Mouse (Mus musculus): ENCODE data around the gene Gm11939. TPM values are rescaled to one million over a fixed set of nuclear protein-coding genes. Genes with fewer than 3 reads are reported as not detected.
"Not testable (repeated sequence)": the region's sequence is repeated elsewhere in the genome, so short reads cannot be mapped to it uniquely, and the experiment has no call there.

Gene Gm11939
- not detected in 2 replicates for polyA plus RNA-seq (2015; fragmentation: Nextera tagmentation; extraction: Ambion mirVana)

GRCm38 (mm10) chr11:99559366-99559765 is at the start of gene Gm11939:
Gene Gm11939 (minus strand): TSS chr11:99559466.
- 91% methylated on average over 9 of the region's 9 CpGs for WGBS
- Histone ChIP-seq H3K36me3 (ENCODE audit: poor library complexity, severe bottlenecking) (no peaks in the 10 kb centered on the region), H3K4me3 (no peak within 1 kb of the TSS), H3K27ac (no peak within 1 kb of the TSS), H3K9ac (no peak within 1 kb of the TSS), H3K27me3 (no peaks in the 10 kb centered on the region), H3K4me1 (no peaks in the 10 kb centered on the region), H3K9me3 (replicated peaks) (no peaks in the 10 kb centered on the region), H3K4me2 (no peak within 1 kb of the TSS)
- ATAC-seq: no peak

- H3K27ac ChIP-seq; H3K9ac ChIP-seq; H3K36me3 ChIP-seq (ENCODE audit: poor library complexity, severe bottlenecking); H3K4me3 ChIP-seq; H3K4me2 ChIP-seq; H3K4me1 ChIP-seq; H3K27me3 ChIP-seq; H3K9me3 ChIP-seq (replicated peaks); ATAC-seq: not testable (repeated sequence)
- WGBS: 71% methylated on average over 1 of the region's 1 CpGs
These were observed 43.9 kb upstream of the Gm11939 start, which contains the start of gene Gm11938 for GRCm38 (mm10) chr11:99603208-99603607. Gene Gm11938 (minus strand): TSS chr11:99603308.

DNA sequence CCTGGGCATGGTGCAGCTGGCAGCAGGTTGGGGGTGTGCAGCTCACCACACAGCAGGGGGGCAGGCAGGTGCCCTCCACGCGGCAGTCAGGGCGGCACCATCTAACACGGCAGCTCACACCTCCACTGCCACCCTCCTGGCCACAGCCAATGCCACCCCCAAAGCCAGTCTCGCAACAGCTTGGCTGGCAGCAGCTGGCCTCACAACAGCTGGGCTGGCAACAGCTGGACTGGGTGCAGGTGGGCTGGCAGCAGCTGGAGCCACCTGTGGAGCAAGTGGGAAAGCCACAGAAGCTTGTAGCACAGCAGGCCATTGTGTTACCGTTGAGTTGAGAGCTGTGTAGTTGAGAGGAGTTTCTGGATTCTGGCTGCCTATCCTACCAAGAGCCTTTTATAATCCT is 38.5 kb upstream of the Gm11939 start, which contains the start of gene Krtap9-3:
Krtap9-3 (minus strand) TSS at position 364 of the 400 bp plus-strand sequence.
- H3K4me2 ChIP-seq; H3K4me1 ChIP-seq; H3K27me3 ChIP-seq; ATAC-seq; H3K36me3 ChIP-seq (ENCODE audit: poor library complexity, severe bottlenecking); H3K27ac ChIP-seq; H3K4me3 ChIP-seq; H3K9me3 ChIP-seq (replicated peaks); H3K9ac ChIP-seq: not testable (repeated sequence)
- WGBS: 76% methylated on average over 6 of the region's 6 CpGs

DNA sequence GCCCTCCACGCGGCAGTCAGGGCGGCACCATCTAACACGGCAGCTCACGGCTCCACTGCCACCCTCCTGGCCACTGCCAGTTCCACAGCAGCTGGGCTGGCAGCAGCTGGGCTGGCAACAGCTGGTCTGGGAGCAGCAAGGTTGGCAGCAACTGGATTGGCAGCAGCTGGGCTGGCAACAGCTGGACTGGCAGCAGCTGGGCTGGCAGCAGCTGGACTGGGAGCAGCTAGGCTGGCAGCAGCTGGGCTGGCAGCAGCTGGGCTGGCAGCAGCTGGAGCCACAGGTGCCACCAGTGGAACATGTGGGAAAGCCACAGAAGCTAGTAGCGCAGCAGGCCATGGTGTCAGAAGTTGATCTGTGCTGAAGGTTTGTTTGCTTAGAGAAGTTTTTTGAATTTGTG is 31.7 kb upstream of the Gm11939 start, which contains the start of gene Krtap1-3:
Krtap1-3 (minus strand) TSS at position 359 of the 400 bp plus-strand sequence.
- H3K27me3 ChIP-seq: no peaks in the 10 kb centered on the region
- H3K36me3 ChIP-seq (ENCODE audit: poor library complexity, severe bottlenecking): no peaks in the 10 kb centered on the region
- ATAC-seq: no peak
- H3K9me3 ChIP-seq (replicated peaks): no peaks in the 10 kb centered on the region
- no peak within 1 kb of the TSS for H3K9ac ChIP-seq
- no peaks in the 10 kb centered on the region for H3K4me1 ChIP-seq
- no peak within 1 kb of the TSS for H3K4me2 ChIP-seq
- H3K27ac ChIP-seq: no peak within 1 kb of the TSS
- no peak within 1 kb of the TSS for H3K4me3 ChIP-seq
- WGBS: 90% methylated on average over 6 of the region's 6 CpGs

GRCm38 (mm10) chr11:99585096-99585495 is 25.8 kb upstream of the Gm11939 start:
- no peak overlapping the region for H3K4me2 ChIP-seq
- no peaks in the 10 kb centered on the region for H3K9me3 ChIP-seq (replicated peaks)
- 85% methylated on average over 7 of the region's 7 CpGs for WGBS
- no peak overlapping the region for H3K9ac ChIP-seq
- no peak for ATAC-seq
- no peaks in the 10 kb centered on the region for H3K4me1 ChIP-seq
- H3K27ac ChIP-seq: no peak overlapping the region
- no peak overlapping the region for H3K4me3 ChIP-seq
- H3K27me3 ChIP-seq: no peaks in the 10 kb centered on the region
- no peaks in the 10 kb centered on the region for H3K36me3 ChIP-seq (ENCODE audit: poor library complexity, severe bottlenecking)

- Histone ChIP-seq H3K9me3 (replicated peaks) (no peaks in the 10 kb centered on the region), H3K9ac (no peak within 1 kb of the TSS), H3K27ac (no peak within 1 kb of the TSS), H3K4me1 (no peaks in the 10 kb centered on the region), H3K36me3 (ENCODE audit: poor library complexity, severe bottlenecking) (no peaks in the 10 kb centered on the region), H3K4me3 (no peak within 1 kb of the TSS), H3K4me2 (no peak within 1 kb of the TSS), H3K27me3 (no peaks in the 10 kb centered on the region)
- ATAC-seq: no peak
- 93% methylated on average over 5 of the region's 5 CpGs for WGBS
These were observed 24.0 kb upstream of the Gm11939 start, which contains the start of gene Krtap1-4 for GRCm38 (mm10) chr11:99583245-99583704. Gene Krtap1-4 (minus strand): TSS chr11:99583654.

GRCm38 (mm10) chr11:99581564-99581963 is 22.3 kb upstream of the Gm11939 start:
- Histone ChIP-seq H3K27me3 (no peaks in the 10 kb centered on the region), H3K4me1 (no peaks in the 10 kb centered on the region), H3K9ac (no peak overlapping the region), H3K27ac (no peak overlapping the region), H3K9me3 (replicated peaks) (no peaks in the 10 kb centered on the region), H3K4me3 (no peak overlapping the region), H3K36me3 (ENCODE audit: poor library complexity, severe bottlenecking) (no peaks in the 10 kb centered on the region), H3K4me2 (no peak overlapping the region)
- 80% methylated on average over 6 of the region's 6 CpGs for WGBS
- ATAC-seq: no peak

DNA sequence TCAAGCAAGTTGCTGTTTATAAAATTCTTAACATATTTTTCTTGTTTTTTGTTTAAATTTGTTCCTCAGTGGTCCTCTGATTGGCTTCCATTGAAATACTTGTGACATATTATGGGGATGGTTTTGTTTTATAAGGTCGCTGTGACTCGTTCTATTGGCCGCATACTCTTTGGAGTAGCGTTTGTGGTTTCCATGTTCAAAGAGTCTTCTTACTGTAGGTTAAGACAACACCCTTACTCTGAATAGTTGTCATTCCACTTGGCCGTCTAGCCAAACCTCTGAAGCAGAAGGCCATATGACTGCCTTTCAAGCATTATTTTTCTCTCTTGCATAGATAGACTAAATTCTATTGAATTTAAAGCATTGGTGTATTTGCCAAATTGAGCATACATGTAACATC is 21.8 kb upstream of the Gm11939 start:
- H3K27me3 ChIP-seq: no peaks in the 10 kb centered on the region
- ATAC-seq: no peak
- H3K4me1 ChIP-seq: no peaks in the 10 kb centered on the region
- no peak overlapping the region for H3K4me2 ChIP-seq
- no peak overlapping the region for H3K4me3 ChIP-seq
- H3K27ac ChIP-seq: no peak overlapping the region
- no peak overlapping the region for H3K9ac ChIP-seq
- no peaks in the 10 kb centered on the region for H3K9me3 ChIP-seq (replicated peaks)
- no peaks in the 10 kb centered on the region for H3K36me3 ChIP-seq (ENCODE audit: poor library complexity, severe bottlenecking)
- 88% methylated on average over 5 of the region's 5 CpGs for WGBS

GRCm38 (mm10) chr11:99580636-99581035 is 21.4 kb upstream of the Gm11939 start, which contains the start of gene Krtap1-5:
Gene Krtap1-5 (minus strand): TSS chr11:99581016.
- no peaks in the 10 kb centered on the region for H3K27me3 ChIP-seq
- no peak within 1 kb of the TSS for H3K27ac ChIP-seq
- H3K4me1 ChIP-seq: no peaks in the 10 kb centered on the region
- no peak within 1 kb of the TSS for H3K4me2 ChIP-seq
- no peak for ATAC-seq
- H3K9ac ChIP-seq: no peak within 1 kb of the TSS
- no peak within 1 kb of the TSS for H3K4me3 ChIP-seq
- H3K9me3 ChIP-seq (replicated peaks): no peaks in the 10 kb centered on the region
- WGBS: 89% methylated on average over 6 of the region's 6 CpGs
- no peaks in the 10 kb centered on the region for H3K36me3 ChIP-seq (ENCODE audit: poor library complexity, severe bottlenecking)

GRCm38 (mm10) chr11:99574106-99574505 is 14.8 kb upstream of the Gm11939 start:
- ATAC-seq: peak; percentile 83
- Histone ChIP-seq H3K4me3 (peak overlapping the region; percentile 21; the same call in 1 of the 2 replicates), H3K4me2 (peak overlapping the region; percentile 51), H3K27ac (no peak overlapping the region), H3K27me3 (no peaks in the 10 kb centered on the region), H3K9me3 (replicated peaks) (no peaks in the 10 kb centered on the region), H3K4me1 (no peaks in the 10 kb centered on the region), H3K9ac (peak overlapping the region; percentile 53), H3K36me3 (ENCODE audit: poor library complexity, severe bottlenecking) (no peaks in the 10 kb centered on the region)
- 3% methylated on average over 7 of the region's 7 CpGs for WGBS

- H3K27ac ChIP-seq: no peak overlapping the region
- no peak overlapping the region for H3K9ac ChIP-seq
- WGBS: 23% methylated on average over 4 of the region's 4 CpGs
- no peaks in the 10 kb centered on the region for H3K9me3 ChIP-seq (replicated peaks)
- no peak overlapping the region for H3K4me2 ChIP-seq
- H3K4me1 ChIP-seq: no peaks in the 10 kb centered on the region
- no peak overlapping the region for H3K4me3 ChIP-seq
- H3K27me3 ChIP-seq: no peaks in the 10 kb centered on the region
- no peaks in the 10 kb centered on the region for H3K36me3 ChIP-seq (ENCODE audit: poor library complexity, severe bottlenecking)
- no peak for ATAC-seq
These were observed 13.9 kb upstream of the Gm11939 start for GRCm38 (mm10) chr11:99573164-99573563.

- Histone ChIP-seq H3K9ac (no peak within 1 kb of the TSS), H3K9me3 (replicated peaks) (no peaks in the 10 kb centered on the region), H3K4me1 (no peaks in the 10 kb centered on the region), H3K27me3 (no peaks in the 10 kb centered on the region), H3K27ac (no peak within 1 kb of the TSS), H3K4me3 (no peak within 1 kb of the TSS), H3K36me3 (ENCODE audit: poor library complexity, severe bottlenecking) (no peaks in the 10 kb centered on the region), H3K4me2 (no peak within 1 kb of the TSS)
- ATAC-seq: no peak
- 94% methylated on average over 7 of the region's 7 CpGs for WGBS
These were observed 7.3 kb upstream of the Gm11939 start, which contains the start of gene Krtap3-1 for GRCm38 (mm10) chr11:99566530-99566929. Gene Krtap3-1 (minus strand): TSS chr11:99566630.

GRCm38 (mm10) chr11:99562580-99562979 is 3.3 kb upstream of the Gm11939 start:
- Histone ChIP-seq H3K4me3 (no peak overlapping the region), H3K4me1 (no peaks in the 10 kb centered on the region), H3K4me2 (no peak overlapping the region), H3K27me3 (no peaks in the 10 kb centered on the region), H3K9ac (no peak overlapping the region), H3K36me3 (ENCODE audit: poor library complexity, severe bottlenecking) (no peaks in the 10 kb centered on the region), H3K27ac (no peak overlapping the region), H3K9me3 (replicated peaks) (no peaks in the 10 kb centered on the region)
- 86% methylated on average over 6 of the region's 6 CpGs for WGBS
- ATAC-seq: no peak
